Mouse (Mus musculus) frontal cortex, adult 2 months (tissue): Measurements from ENCODE around the gene Hoxd9. TPM values are rescaled to one million over a fixed set of nuclear protein-coding genes. Genes with fewer than 3 reads are reported as not detected.

Source experiments
- DNase-seq, 2 experiments: peaks; one replicate each; pipeline ENCODE4 v3.0.0; 2022; ENCODE audit warnings: low spot score in 1 of 2; ENCODE audit errors: extremely low spot score in 1 of 2
- polyA plus RNA-seq: library from polyadenylated mRNA; depleted of rRNA; stranded (reverse); fragments of >200 nt; gene quantifications from 2 replicates; pipeline ENCODE4 v1.2.3, GENCODE M21; 2012

Gene Hoxd9
- polyA plus RNA-seq, 1 experiment: 0.04 TPM

- no peak for DNase-seq
Measured at GRCm38 (mm10) chr2:74682796-74683195, 14.7 kb upstream of the Hoxd9 start.

GRCm38 (mm10) chr2:74683471-74683951 is 14.0 kb upstream of the Hoxd9 start:
- no peak for DNase-seq

- DNase-seq: no peak
Measured at GRCm38 (mm10) chr2:74684106-74684505, 13.4 kb upstream of the Hoxd9 start.

DNA sequence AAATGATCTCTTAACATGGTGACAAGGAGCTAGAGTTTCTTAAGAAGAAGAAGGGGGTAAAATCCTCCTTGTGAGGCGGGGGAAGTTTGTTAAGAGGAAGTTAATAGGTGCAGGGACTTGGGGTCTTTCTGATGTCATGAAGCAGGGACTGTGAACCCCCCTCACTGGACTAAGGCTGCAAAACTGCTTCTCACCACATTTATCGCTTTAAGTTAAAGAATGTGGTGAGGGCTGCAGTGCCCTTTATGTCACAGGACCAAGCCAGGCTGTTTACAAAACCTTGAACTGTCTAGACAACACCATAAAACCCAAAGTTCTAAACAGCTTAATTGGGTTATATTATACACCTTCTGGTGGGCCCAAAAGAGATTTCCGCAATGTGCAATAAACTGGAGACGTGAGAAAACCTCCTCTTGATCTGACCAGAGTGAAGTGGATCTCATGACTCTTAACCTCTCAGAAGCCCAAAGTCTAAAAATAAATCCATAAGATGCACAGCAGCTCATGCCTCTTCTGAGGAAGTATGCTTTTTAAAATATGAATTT is 12.4 kb upstream of the Hoxd9 start:
- no peak for DNase-seq

- DNase-seq: peak in 1 of 2 experiments; percentile 66
Measured at GRCm38 (mm10) chr2:74686301-74686987, 11.1 kb upstream of the Hoxd9 start.

GRCm38 (mm10) chr2:74686988-74687697 is 10.4 kb upstream of the Hoxd9 start:
- DNase-seq: no peak

- DNase-seq: no peak
Measured at GRCm38 (mm10) chr2:74687698-74688555, 9.6 kb upstream of the Hoxd9 start.

DNA sequence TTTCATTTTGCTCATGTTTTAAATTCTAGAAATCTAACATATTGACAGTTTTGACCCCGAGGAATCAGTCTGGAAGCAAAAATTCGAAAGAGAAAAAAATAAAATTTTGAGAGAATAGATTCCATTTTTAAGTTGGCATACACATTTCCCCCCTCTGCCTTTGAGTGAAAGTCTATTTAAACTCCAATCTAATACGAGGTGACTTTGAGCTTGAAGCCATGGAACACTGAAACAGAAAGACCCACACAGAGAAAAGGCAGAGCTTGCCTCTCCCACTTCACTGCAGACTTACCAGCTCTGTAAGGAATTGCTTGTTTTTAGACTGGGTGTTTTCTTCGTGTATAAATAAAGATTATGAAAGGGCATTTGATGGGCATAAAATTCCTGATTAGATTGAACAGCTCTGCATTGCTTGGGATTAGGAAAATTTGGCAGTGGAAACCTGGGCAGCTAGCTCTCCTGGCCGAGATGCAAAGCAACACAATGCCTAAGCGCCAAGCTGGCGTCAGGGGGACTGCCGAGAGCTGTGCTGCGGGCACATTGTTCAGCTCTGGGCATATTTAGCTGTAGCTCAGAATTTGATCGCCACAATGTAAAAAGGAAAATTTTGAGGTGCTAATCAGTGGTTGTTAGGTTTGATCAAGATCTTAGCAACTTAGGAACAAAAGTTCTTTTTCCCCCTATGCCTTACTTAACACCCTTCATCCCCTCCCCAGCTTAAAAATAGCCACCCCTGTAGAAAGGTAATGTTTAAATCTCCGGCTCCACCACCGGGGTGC is 8.5 kb upstream of the Hoxd9 start:
- DNase-seq: no peak

DNA sequence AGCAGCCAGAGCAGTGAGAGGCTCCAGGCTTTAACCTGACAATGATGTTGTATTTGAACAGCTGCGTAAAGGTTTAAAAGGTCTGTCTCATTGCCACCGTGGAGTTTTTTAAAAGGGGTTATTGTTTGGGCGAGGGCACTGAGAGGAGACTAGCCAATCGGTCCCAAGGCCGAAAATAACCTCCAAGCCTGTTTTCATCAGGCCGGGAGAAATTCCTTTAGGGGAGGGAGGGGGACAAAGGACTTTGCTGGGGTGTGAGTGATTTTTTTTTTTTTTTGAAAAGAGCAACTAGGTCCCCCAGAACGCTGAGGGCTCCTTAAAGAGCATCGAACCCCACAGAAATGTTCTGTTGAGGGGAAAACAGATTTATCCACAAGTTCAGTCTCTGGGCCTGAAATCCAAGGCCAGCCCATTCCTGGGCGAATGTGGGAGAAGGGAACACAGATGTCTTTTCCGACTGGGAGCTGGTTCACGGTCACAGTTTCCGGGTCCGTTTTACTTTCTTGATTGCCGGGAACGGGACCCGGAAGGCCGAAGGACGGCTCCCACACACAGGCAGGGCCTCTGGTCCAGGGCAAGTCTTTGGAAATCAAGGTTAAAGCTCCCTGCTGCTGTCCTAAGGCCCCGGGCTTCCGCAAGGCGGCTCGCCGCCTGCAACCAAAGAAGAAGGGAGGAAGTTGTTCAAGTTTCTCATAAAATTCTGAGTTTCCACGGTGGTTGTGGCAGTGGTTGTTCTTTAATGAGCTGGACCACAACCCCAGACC is 7.8 kb upstream of the Hoxd9 start:
- no peak for DNase-seq

DNA sequence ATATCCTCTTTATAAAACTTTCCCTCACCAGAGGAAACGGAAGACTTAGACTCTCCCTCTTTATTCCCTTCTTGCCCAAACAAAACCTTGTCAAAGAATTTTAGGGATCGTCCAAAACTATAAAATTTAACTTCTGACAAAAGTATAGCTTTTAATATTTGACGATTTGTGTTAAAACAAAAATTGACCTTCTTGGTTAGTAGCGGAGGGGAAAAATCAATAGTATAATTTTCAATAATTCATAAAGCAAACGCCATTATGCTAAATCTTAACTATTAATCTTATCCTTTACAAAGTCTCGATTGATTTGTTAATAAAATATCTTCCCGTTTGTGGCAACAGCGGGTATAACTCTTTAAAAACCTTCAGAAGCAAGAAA is 7.2 kb upstream of the Hoxd9 start:
- no peak for DNase-seq

DNA sequence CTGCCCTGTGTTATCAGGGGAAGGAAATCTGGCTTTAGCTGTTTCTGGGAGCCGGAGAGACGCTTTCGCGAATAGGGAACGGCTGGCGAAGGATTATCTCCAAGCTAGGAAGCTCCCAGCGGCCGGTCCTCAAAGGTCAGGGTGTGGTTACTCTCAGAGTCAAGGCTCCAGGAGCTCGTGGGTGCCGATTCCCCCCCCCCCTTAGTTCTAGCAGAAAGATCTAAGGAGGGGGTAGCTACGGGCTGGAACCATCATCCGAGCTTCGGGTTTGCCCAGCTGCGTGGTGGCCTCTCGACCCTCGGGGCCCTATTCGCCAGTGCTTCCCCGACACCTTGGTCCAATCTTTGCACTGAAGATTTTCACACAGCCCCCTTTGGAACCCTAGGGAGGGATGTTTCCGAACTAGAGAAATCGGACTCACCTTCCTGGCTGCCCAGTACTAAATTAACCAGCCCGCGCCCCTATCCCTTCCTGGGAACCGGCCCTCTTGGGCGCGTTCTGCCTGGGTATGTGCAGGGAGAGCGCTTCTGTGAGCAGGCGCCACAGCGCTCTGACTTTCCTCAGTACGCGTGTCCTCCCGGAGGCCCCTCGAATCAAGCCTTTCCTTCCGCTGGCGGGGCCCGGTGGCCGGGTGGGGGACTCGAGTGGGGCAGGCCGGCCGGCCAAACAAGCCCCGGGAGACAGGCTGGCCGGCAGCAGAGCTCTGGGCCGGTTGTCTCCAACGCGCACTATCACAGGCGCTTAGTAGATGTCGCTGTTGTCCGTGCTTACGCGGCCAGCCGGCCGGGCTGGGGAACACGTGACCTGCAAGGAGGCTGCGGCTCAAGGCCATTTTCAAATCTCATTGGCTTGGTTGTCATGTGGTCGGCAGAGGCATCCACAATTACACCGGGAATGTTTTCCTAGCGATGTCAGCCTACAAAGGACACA is 6.2 kb upstream of the Hoxd9 start, which contains the start of gene Hoxd10:
TSS of gene Hoxd10 (plus strand) at position 903 of the 930 bp plus-strand sequence.
- DNase-seq: no peak

DNA sequence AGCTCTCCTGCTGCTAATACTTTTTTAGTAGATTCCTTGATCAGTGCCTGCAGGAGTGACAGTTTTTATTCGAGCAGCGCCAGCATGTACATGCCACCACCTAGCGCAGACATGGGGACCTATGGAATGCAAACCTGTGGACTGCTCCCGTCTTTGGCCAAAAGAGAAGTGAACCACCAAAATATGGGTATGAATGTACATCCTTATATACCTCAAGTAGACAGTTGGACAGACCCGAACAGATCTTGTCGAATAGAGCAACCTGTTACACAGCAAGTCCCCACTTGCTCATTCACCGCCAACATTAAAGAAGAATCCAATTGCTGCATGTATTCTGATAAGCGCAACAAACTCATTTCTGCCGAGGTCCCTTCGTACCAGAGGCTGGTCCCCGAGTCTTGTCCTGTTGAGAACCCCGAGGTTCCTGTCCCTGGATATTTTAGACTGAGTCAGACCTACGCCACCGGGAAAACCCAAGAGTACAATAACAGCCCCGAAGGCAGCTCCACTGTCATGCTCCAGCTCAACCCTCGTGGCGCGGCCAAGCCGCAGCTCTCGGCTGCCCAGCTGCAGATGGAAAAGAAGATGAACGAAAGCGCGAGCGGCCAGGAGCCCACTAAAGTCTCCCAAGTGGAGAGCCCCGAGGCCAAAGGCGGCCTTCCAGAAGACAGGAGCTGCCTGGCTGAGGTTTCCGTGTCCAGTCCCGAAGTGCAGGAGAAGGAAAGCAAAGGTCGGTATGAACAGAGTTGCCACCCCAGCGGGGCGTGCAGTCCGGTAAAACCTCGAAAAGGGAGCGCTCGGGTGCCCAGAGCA is 5.3 kb upstream of the Hoxd9 start:
- DNase-seq: no peak

- no peak for DNase-seq
Measured at GRCm38 (mm10) chr2:74692808-74693431, 4.6 kb upstream of the Hoxd9 start.

GRCm38 (mm10) chr2:74693432-74693827 is 4.1 kb upstream of the Hoxd9 start:
- DNase-seq: no peak

- DNase-seq: no peak
Measured at GRCm38 (mm10) chr2:74694066-74694465, 3.5 kb upstream of the Hoxd9 start.

DNA sequence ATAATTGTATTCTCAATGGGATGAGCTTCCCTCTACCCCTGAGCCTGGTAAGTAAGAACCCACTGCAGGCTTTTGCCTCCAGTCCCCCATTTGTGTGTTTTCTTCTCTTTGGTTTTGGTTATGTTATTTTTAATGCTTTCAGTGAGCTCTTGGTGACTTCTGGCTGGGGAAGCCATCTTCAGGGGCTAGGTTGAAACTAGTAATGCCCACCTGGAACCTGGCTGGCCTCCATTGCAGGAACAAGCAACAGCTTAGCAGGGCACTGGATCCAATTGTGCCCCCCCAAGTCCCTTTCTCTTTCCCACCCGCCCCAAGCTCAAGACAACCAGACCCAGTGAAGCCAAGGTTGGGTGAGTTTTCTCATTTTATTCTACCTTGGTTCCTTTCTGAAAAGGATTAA is 2.1 kb upstream of the Hoxd9 start:
- no peak for DNase-seq

- no peak for DNase-seq
Measured at GRCm38 (mm10) chr2:74695813-74696430, 1.6 kb upstream of the Hoxd9 start.
